Mouse (Mus musculus): ENCODE measurements around the gene Etv6. TPM values are rescaled to one million over a fixed set of nuclear protein-coding genes. Genes with fewer than 3 reads are reported as not detected.
"Not testable (repeated sequence)": the region's sequence is repeated elsewhere in the genome, so short reads cannot be mapped to it uniquely, and the experiment has no call there.

Gene Etv6
- 3.4 and 5.4 TPM in 2 replicates for polyA plus RNA-seq (2015; fragmentation: Nextera tagmentation; extraction: Ambion mirVana)

GRCm38 (mm10) chr6:134035490-134036405, at the start of gene Etv6:
Etv6 (plus strand) TSS chr6:134035700.
- peak within 1 kb of the TSS; percentile 76 for H3K4me2 ChIP-seq (ENCODE audit: low read length)
- no peaks in the 10 kb centered on the region for H3K9me3 ChIP-seq (ENCODE audit: control insufficient read depth, low read length)
- no peaks in the 10 kb centered on the region for H3K27me3 ChIP-seq (replicated peaks; ENCODE audit: control insufficient read depth, insufficient read depth, low read length)
- H3K9ac ChIP-seq (ENCODE audit: low read depth, low read length) = peak within 1 kb of the TSS; percentile 99
- peak within 1 kb of the TSS; percentile 100 for H3K27ac ChIP-seq (ENCODE audit: low read depth, low read length)
- H3K4me3 ChIP-seq (ENCODE audit: low read length) = peak within 1 kb of the TSS; percentile 94
- no peaks in the 10 kb centered on the region for H3K36me3 ChIP-seq (ENCODE audit: control insufficient read depth, insufficient read depth, low read length)
- ATAC-seq = peak; percentile 69
- under 1% methylated on average over 60 of the region's 78 CpGs for WGBS
- peaks cover 23% of the 10 kb centered on the region for H3K4me1 ChIP-seq (ENCODE audit: control insufficient read depth, insufficient read depth, low read depth, low read length)

- Histone ChIP-seq H3K4me2 (ENCODE audit: low read length) (no peak overlapping the region), H3K36me3 (ENCODE audit: control insufficient read depth, insufficient read depth, low read length) (no peaks in the 10 kb centered on the region), H3K4me1 (ENCODE audit: control insufficient read depth, insufficient read depth, low read depth, low read length) (0 out of 2 replicates have a peak, but pooled peaks cover 3% of the 10 kb centered on the region), H3K27me3 (replicated peaks; ENCODE audit: control insufficient read depth, insufficient read depth, low read length) (no peaks in the 10 kb centered on the region), H3K9ac (ENCODE audit: low read depth, low read length) (no peak overlapping the region), H3K4me3 (ENCODE audit: low read length) (no peak overlapping the region), H3K9me3 (ENCODE audit: control insufficient read depth, low read length) (no peaks in the 10 kb centered on the region), H3K27ac (ENCODE audit: low read depth, low read length) (no peak overlapping the region)
- no peak for ATAC-seq
- WGBS = 70% methylated on average over 2 of the region's 2 CpGs
Measured at GRCm38 (mm10) chr6:133986161-133986560, 49.3 kb upstream of the Etv6 start.

GRCm38 (mm10) chr6:133987068-133987591, 48.4 kb upstream of the Etv6 start:
- H3K4me1 ChIP-seq (ENCODE audit: control insufficient read depth, insufficient read depth, low read depth, low read length) = 0 out of 2 replicates have a peak, but pooled peaks cover 3% of the 10 kb centered on the region
- no peak overlapping the region for H3K27ac ChIP-seq (ENCODE audit: low read depth, low read length)
- no peaks in the 10 kb centered on the region for H3K27me3 ChIP-seq (replicated peaks; ENCODE audit: control insufficient read depth, insufficient read depth, low read length)
- ATAC-seq = no peak
- H3K9ac ChIP-seq (ENCODE audit: low read depth, low read length) = no peak overlapping the region
- H3K9me3 ChIP-seq (ENCODE audit: control insufficient read depth, low read length) = no peaks in the 10 kb centered on the region
- H3K36me3 ChIP-seq (ENCODE audit: control insufficient read depth, insufficient read depth, low read length) = no peaks in the 10 kb centered on the region
- 48% methylated on average over 2 of the region's 2 CpGs for WGBS
- H3K4me3 ChIP-seq (ENCODE audit: low read length) = no peak overlapping the region
- no peak overlapping the region for H3K4me2 ChIP-seq (ENCODE audit: low read length)

- Histone ChIP-seq H3K4me3 (ENCODE audit: low read length) (no peak overlapping the region), H3K4me1 (ENCODE audit: control insufficient read depth, insufficient read depth, low read depth, low read length) (0 out of 2 replicates have a peak, but pooled peaks cover 3% of the 10 kb centered on the region), H3K27ac (ENCODE audit: low read depth, low read length) (no peak overlapping the region), H3K9ac (ENCODE audit: low read depth, low read length) (no peak overlapping the region), H3K9me3 (ENCODE audit: control insufficient read depth, low read length) (no peaks in the 10 kb centered on the region), H3K36me3 (ENCODE audit: control insufficient read depth, insufficient read depth, low read length) (no peaks in the 10 kb centered on the region), H3K27me3 (replicated peaks; ENCODE audit: control insufficient read depth, insufficient read depth, low read length) (no peaks in the 10 kb centered on the region), H3K4me2 (ENCODE audit: low read length) (no peak overlapping the region)
- 55% methylated on average over 9 of the region's 9 CpGs for WGBS
- no peak for ATAC-seq
Measured at GRCm38 (mm10) chr6:133988011-133988410, 47.5 kb upstream of the Etv6 start.

GRCm38 (mm10) chr6:133997461-133997860, 38.0 kb upstream of the Etv6 start:
- ATAC-seq = no peak
- Histone ChIP-seq H3K4me3 (ENCODE audit: low read length) (no peak overlapping the region), H3K27ac (ENCODE audit: low read depth, low read length) (no peak overlapping the region)

GRCm38 (mm10) chr6:133997935-133998334, 37.6 kb upstream of the Etv6 start:
- no peaks in the 10 kb centered on the region for H3K9me3 ChIP-seq (ENCODE audit: control insufficient read depth, low read length)
- H3K4me3 ChIP-seq (ENCODE audit: low read length) = no peak overlapping the region
- no peaks in the 10 kb centered on the region for H3K4me1 ChIP-seq (ENCODE audit: control insufficient read depth, insufficient read depth, low read depth, low read length)
- no peak for ATAC-seq
- no peak overlapping the region for H3K4me2 ChIP-seq (ENCODE audit: low read length)
- no peaks in the 10 kb centered on the region for H3K27me3 ChIP-seq (replicated peaks; ENCODE audit: control insufficient read depth, insufficient read depth, low read length)
- H3K36me3 ChIP-seq (ENCODE audit: control insufficient read depth, insufficient read depth, low read length) = no peaks in the 10 kb centered on the region
- no peak overlapping the region for H3K9ac ChIP-seq (ENCODE audit: low read depth, low read length)
- no peak overlapping the region for H3K27ac ChIP-seq (ENCODE audit: low read depth, low read length)
- WGBS = 74% methylated on average over 2 of the region's 2 CpGs

More at GRCm38 (mm10) chr6:133997461-133997860, 38.0 kb upstream of the Etv6 start:
- Histone ChIP-seq H3K9me3 (ENCODE audit: control insufficient read depth, low read length) (no peaks in the 10 kb centered on the region), H3K27me3 (replicated peaks; ENCODE audit: control insufficient read depth, insufficient read depth, low read length) (no peaks in the 10 kb centered on the region), H3K4me1 (ENCODE audit: control insufficient read depth, insufficient read depth, low read depth, low read length) (no peaks in the 10 kb centered on the region), H3K36me3 (ENCODE audit: control insufficient read depth, insufficient read depth, low read length) (no peaks in the 10 kb centered on the region), H3K9ac (ENCODE audit: low read depth, low read length) (no peak overlapping the region), H3K4me2 (ENCODE audit: low read length) (no peak overlapping the region)
- 88% methylated on average over 2 of the region's 2 CpGs for WGBS

GRCm38 (mm10) chr6:134014488-134015110, 20.9 kb upstream of the Etv6 start:
- 79% methylated on average over 3 of the region's 12 CpGs for WGBS
- not testable (repeated sequence) for H3K27ac ChIP-seq (ENCODE audit: low read depth, low read length); H3K9me3 ChIP-seq (ENCODE audit: control insufficient read depth, low read length); ATAC-seq; H3K4me1 ChIP-seq (ENCODE audit: control insufficient read depth, insufficient read depth, low read depth, low read length); H3K4me2 ChIP-seq (ENCODE audit: low read length); H3K4me3 ChIP-seq (ENCODE audit: low read length); H3K27me3 ChIP-seq (replicated peaks; ENCODE audit: control insufficient read depth, insufficient read depth, low read length); H3K36me3 ChIP-seq (ENCODE audit: control insufficient read depth, insufficient read depth, low read length); H3K9ac ChIP-seq (ENCODE audit: low read depth, low read length)

- Histone ChIP-seq H3K4me2 (ENCODE audit: low read length) (no peak overlapping the region), H3K4me1 (ENCODE audit: control insufficient read depth, insufficient read depth, low read depth, low read length) (no peaks in the 10 kb centered on the region), H3K9ac (ENCODE audit: low read depth, low read length) (no peak overlapping the region), H3K27ac (ENCODE audit: low read depth, low read length) (no peak overlapping the region), H3K9me3 (ENCODE audit: control insufficient read depth, low read length) (no peaks in the 10 kb centered on the region), H3K27me3 (replicated peaks; ENCODE audit: control insufficient read depth, insufficient read depth, low read length) (no peaks in the 10 kb centered on the region), H3K36me3 (ENCODE audit: control insufficient read depth, insufficient read depth, low read length) (no peaks in the 10 kb centered on the region), H3K4me3 (ENCODE audit: low read length) (no peak overlapping the region)
- WGBS = 96% methylated on average over 1 of the region's 1 CpGs
- ATAC-seq = no peak
Measured at GRCm38 (mm10) chr6:134018807-134019206, 16.7 kb upstream of the Etv6 start.

- no peak overlapping the region for H3K27ac ChIP-seq (ENCODE audit: low read depth, low read length)
- no peaks in the 10 kb centered on the region for H3K9me3 ChIP-seq (ENCODE audit: control insufficient read depth, low read length)
- H3K4me1 ChIP-seq (ENCODE audit: control insufficient read depth, insufficient read depth, low read depth, low read length) = no peaks in the 10 kb centered on the region
- H3K27me3 ChIP-seq (replicated peaks; ENCODE audit: control insufficient read depth, insufficient read depth, low read length) = no peaks in the 10 kb centered on the region
- H3K4me3 ChIP-seq (ENCODE audit: low read length) = no peak overlapping the region
- no peak overlapping the region for H3K9ac ChIP-seq (ENCODE audit: low read depth, low read length)
- 81% methylated on average over 6 of the region's 6 CpGs for WGBS
- ATAC-seq = no peak
- H3K4me2 ChIP-seq (ENCODE audit: low read length) = no peak overlapping the region
- H3K36me3 ChIP-seq (ENCODE audit: control insufficient read depth, insufficient read depth, low read length) = no peaks in the 10 kb centered on the region
Measured at GRCm38 (mm10) chr6:134020821-134021220, 14.7 kb upstream of the Etv6 start.
